Mouse (Mus musculus) cerebellum, adult 2 months (tissue): ENCODE data around the gene Prrg4. TPM values are rescaled to one million over a fixed set of nuclear protein-coding genes. Genes with fewer than 3 reads are reported as not detected.
"Not testable (repeated sequence)": the region's sequence is repeated elsewhere in the genome, so short reads cannot be mapped to it uniquely, and the experiment has no call there.

Experiments
- DNase-seq, 2 experiments: peaks; one replicate each; pipeline ENCODE4 v3.0.0; 2021
- H3K27ac ChIP-seq: fragments of 200-500 bp; 2 replicates; pipeline ENCODE4 v1.5.1; 2012; ENCODE audit warnings: low read length, control low read depth, inconsistent platforms; ENCODE audit not compliant: insufficient read depth
- H3K27me3 ChIP-seq: fragments of 200-500 bp; 2 replicates; pipeline ENCODE4 v1.6.1; 2012; ENCODE audit warnings: inconsistent platforms, mild to moderate bottlenecking, low read length, moderate library complexity; ENCODE audit not compliant: control insufficient read depth, insufficient read depth
- H3K4me1 ChIP-seq: fragments of 200-500 bp; 2 replicates; pipeline ENCODE4 v1.6.1; 2011; ENCODE audit warnings: low read length; ENCODE audit not compliant: control insufficient read depth, insufficient read depth
- H3K4me3 ChIP-seq: fragments of 200-500 bp; replicated peaks from 2 replicates; pipeline ENCODE3; 2011; ENCODE audit warnings: mild to moderate bottlenecking, low read depth, low read length, control low read depth; ENCODE audit not compliant: insufficient read depth
- CTCF ChIP-seq: fragments of 200-500 bp; IDR thresholded peaks from 2 replicates; pipeline ENCODE4 v1.5.1; 2011; ENCODE audit warnings: low read depth, mild to moderate bottlenecking, control low read depth, low read length, moderate library complexity, borderline replicate concordance; ENCODE audit not compliant: insufficient read depth
- POLR2A ChIP-seq: fragments of 200-500 bp; IDR thresholded peaks from 2 replicates; pipeline ENCODE4 v1.6.1; 2011; ENCODE audit warnings: low read length, control low read depth, borderline replicate concordance; ENCODE audit not compliant: insufficient read depth
- WGBS: fragments of 180-500 bp; shearing (Covaris S2); methylation state at CpG from one replicate; pipeline ENCODE4 v1.1.7; 2018; 5-methylcytosine and 5-hydroxymethylcytosine counted together
- polyA plus RNA-seq: library from polyadenylated mRNA; depleted of rRNA; stranded (reverse); fragments of >200 nt; gene quantifications from 2 replicates; pipeline ENCODE4 v1.2.3, GENCODE M21; 2012; rRNA removed

The Prrg4 gene
- 0.16 and 0.51 TPM in 2 replicates for polyA plus RNA-seq

DNA sequence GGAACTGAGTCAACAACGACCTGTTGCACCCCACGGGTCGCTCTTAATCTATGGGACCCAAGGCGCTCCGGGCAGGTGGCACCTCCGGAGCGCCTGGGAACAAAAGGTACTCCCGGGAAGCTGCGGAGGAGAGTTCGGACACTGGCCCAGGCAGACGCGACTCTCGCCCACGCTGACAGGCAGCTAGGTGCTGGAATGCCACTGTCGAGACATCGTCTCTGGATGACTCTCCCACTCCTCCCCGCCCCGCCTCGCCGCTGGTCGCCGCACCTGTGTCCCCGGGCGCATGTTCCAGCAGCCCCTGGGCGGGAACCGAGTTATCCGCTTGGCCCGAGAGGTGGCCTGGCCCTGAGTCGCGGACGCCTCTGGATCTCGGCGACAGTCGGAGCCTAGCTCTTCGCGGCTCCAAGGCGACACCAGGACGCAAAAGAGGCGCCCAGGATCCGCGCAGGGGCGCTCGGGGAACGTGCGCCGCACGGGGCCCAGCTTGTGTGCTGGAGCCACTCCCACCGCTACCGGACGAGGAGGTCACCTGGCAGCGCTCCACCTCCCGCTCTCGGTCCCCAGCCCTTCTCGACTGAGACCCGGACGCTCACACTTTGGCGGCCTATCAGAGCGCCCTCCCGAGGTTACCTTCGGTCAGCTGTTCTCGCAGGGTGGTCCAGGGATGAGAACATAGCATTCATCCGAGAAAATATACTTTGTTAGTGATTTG, at the start of gene Prrg4:
TSS of gene Prrg4 (minus strand) at position 601 of the 715 bp plus-strand sequence.
- no peaks in the 10 kb centered on the region for H3K27me3 ChIP-seq
- DNase-seq: peak; percentile 35 to 39
- H3K27ac ChIP-seq: no peak within 1 kb of the TSS
- H3K4me3 ChIP-seq: peak within 1 kb of the TSS; percentile 51
- no peaks in the 10 kb centered on the region for H3K4me1 ChIP-seq
- WGBS: under 1% methylated on average over 62 of the region's 62 CpGs
- no peak for TF ChIP-seq POLR2A
- TF ChIP-seq CTCF: no peak

DNA sequence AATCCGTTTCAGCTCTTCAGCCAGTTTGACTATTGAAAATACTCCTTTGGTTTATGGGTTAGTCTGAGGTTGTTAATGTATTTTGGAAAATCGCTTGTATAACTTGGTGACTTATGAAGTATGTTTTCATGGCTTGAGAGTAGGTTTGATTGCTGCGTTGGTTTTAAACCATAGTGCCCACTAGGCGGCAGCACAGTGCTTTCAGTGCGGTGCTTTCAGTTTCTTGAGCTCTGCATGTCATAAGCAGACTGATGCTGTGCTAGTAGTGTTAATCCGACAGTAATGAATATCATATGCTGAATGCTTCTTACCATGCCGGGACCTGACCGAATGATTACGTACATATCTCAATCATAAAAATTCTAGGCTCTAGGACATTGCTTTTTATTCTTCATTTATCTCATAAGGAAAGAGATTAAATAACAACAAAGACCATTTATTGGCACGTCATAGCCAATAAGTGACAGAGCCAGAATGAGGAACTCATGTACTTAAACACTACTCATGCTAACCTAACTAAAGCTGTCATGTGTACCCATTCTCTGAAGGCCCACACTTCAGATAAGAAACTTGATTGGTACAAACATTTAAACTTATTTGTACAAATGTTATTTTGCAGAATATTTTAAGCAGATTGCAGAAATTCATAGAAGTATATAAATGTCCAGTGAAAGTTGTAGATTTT, 38.3 kb upstream of the Prrg4 start:
- Histone ChIP-seq H3K4me3 (no peak overlapping the region), H3K27me3 (no peaks in the 10 kb centered on the region), H3K27ac (no peak overlapping the region), H3K4me1 (no peaks in the 10 kb centered on the region)
- DNase-seq: peak; percentile 64 to 71
- WGBS: 20% methylated on average over 10 of the region's 10 CpGs
- TF ChIP-seq POLR2A (no peak), CTCF (peak; percentile 80)

- WGBS: 62% methylated on average over 2 of the region's 2 CpGs
- H3K27ac ChIP-seq, H3K4me1 ChIP-seq, H3K4me3 ChIP-seq, H3K27me3 ChIP-seq, DNase-seq: not testable (repeated sequence)
Observed at GRCm38 (mm10) chr2:104887331-104887730, 37.7 kb upstream of the Prrg4 start.

- TF ChIP-seq CTCF: no peak
- no peak for TF ChIP-seq POLR2A
- Histone ChIP-seq H3K4me3 (no peak overlapping the region), H3K27me3 (no peaks in the 10 kb centered on the region), H3K27ac (no peak overlapping the region), H3K4me1 (no peaks in the 10 kb centered on the region)
- no peak for DNase-seq
- WGBS: 90% methylated on average over 18 of the region's 18 CpGs
Observed at GRCm38 (mm10) chr2:104886109-104886508, 36.4 kb upstream of the Prrg4 start.

- Histone ChIP-seq H3K4me3 (no peak overlapping the region), H3K27ac (no peak overlapping the region), H3K27me3 (no peaks in the 10 kb centered on the region), H3K4me1 (no peaks in the 10 kb centered on the region)
- DNase-seq: no peak
- 91% methylated on average over 8 of the region's 8 CpGs for whole genome bisulfite sequencing
- no peak for TF ChIP-seq POLR2A
- no peak for TF ChIP-seq CTCF
Observed at GRCm38 (mm10) chr2:104878794-104879193, 29.1 kb upstream of the Prrg4 start.

DNA sequence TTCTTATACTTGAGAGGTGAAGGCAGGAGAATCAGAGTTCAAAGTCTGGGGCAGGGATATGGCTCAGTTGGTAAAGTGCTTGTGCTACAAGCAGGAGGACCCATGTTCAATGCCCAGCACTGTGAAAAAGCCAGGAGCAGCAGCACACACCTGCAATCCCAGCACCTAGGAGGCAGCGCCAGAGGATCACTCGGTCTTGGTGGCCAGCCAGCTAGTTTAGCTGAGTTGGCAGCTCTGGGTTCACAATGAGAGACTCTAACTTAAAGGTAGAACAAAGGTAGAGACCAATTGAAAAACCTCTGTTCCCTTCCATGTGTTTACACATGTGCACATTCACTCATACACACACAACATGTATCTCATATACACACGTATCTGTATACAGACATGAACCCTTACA, 19.4 kb upstream of the Prrg4 start:
- Histone ChIP-seq H3K27me3 (no peaks in the 10 kb centered on the region), H3K4me1 (no peaks in the 10 kb centered on the region), H3K4me3 (no peak overlapping the region), H3K27ac (no peak overlapping the region)
- TF ChIP-seq CTCF (no peak), POLR2A (no peak)
- no peak for DNase-seq
- WGBS: 81% methylated on average over 3 of the region's 3 CpGs

- Histone ChIP-seq H3K27ac (no peak within 1 kb of the TSS), H3K27me3 (no peaks in the 10 kb centered on the region), H3K4me1 (no peaks in the 10 kb centered on the region), H3K4me3 (no peak within 1 kb of the TSS)
- TF ChIP-seq POLR2A (no peak), CTCF (no peak)
- no peak for DNase-seq
- WGBS: 79% methylated on average over 13 of the region's 13 CpGs
Observed at GRCm38 (mm10) chr2:104867282-104867855, 17.7 kb upstream of the Prrg4 start, which contains the start of gene Ccdc73. Gene Ccdc73 (plus strand): TSS chr2:104867805.

DNA sequence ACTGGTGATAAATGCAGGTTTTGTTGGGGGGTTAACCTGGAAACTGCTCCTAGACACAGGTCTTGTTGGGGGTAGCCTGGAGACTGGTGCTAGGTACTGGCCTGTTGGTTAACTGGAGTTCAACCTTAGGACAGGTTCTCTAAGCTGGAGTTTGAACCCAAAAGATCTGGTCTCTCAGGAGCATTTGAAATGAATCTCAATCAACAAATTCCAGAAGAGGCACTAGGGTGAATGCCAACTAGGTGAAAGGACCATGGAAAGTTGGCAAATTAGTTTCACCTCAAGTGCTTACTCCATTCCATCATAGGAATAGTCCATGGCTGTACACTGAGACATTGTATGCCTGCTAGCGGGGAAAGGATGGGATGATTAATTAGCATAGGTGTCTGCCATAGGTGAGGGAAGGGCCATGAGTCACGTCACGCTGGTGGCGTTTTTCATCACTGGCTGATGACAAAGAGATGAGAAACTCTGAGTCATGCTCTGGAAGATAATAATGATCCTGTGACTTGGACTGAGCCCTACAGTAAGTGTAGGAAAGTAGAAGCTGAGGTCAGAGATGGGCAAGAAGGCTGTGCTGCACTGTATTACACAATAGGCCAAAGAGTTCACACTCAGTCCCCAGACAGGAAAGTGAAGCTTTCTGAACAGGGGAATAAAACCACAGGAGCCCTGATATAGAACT, 14.6 kb upstream of the Prrg4 start:
- TF ChIP-seq POLR2A (no peak), CTCF (no peak)
- DNase-seq: no peak
- no peaks in the 10 kb centered on the region for H3K27me3 ChIP-seq
- 89% methylated on average over 4 of the region's 4 CpGs for WGBS
- no peak overlapping the region for H3K4me3 ChIP-seq
- H3K27ac ChIP-seq: no peak overlapping the region
- H3K4me1 ChIP-seq: no peaks in the 10 kb centered on the region
